Mouse (Mus musculus) T-cell, adult 66 days (primary cell): ENCODE results near the gene Gm19668. TPM values are rescaled to one million over a fixed set of nuclear protein-coding genes. Genes with fewer than 3 reads are reported as not detected.

Source experiments
- total RNA-seq, 2 experiments: library from RNA; stranded (reverse); gene quantifications; 3 replicates in 1 of 2; 4 replicates in 1 of 2; pipeline ENCODE4 v1.2.4; 2023

Gene Gm19668
- not detected for total RNA-seq

DNA sequence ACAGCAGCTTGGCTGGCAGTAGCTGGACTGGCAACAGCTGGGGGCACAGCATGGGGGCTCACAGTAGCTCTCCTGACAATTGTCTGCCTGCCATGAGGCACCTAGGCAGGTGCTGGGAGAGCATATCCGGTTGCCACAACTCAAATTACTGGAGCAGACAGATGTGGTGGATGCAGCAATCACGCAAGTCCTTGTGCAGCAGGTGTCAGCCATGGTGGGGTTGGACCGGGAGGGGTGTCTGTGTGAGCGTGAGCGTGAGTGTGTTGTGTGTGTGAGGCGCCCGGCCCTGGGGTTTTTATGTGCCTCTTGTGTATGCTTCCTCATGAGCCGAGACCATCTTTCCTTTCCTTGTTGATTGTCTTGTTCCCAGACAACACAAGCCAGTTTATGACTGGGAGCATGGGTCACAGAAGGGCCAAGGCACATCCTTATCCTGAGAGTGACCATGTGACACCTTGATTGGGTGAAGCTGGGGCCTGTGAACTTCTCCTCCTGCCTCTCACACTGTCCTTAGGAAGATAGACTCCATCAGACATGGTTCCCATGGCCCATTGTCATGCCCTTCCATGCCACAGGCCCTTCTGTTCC, at the start of gene Gm19668:
TSS of gene Gm19668 (minus strand) at position 213 of the 588 bp plus-strand sequence.

DNA sequence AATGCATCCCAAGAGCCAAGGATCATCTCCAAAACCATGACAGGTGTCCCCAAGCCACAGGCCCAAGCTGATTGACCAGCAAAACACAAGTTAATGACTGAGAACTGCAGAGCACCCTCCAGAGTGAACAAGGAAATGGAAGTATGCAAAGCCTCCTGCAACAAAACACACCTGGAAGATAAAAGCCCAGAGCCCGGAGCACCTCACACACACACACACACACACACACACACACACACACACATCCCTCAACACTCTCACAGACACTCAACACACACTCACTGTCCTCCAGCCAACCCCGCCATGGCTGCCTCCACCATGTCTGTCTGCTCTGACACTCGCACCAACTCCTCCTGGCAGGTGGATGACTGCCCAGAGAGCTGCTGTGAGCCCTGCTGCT, 47.6 kb upstream of the Gm19668 start, which contains the start of gene Gm36176:
TSS of gene Gm36176 (plus strand) at position 301 of the 400 bp plus-strand sequence.

DNA sequence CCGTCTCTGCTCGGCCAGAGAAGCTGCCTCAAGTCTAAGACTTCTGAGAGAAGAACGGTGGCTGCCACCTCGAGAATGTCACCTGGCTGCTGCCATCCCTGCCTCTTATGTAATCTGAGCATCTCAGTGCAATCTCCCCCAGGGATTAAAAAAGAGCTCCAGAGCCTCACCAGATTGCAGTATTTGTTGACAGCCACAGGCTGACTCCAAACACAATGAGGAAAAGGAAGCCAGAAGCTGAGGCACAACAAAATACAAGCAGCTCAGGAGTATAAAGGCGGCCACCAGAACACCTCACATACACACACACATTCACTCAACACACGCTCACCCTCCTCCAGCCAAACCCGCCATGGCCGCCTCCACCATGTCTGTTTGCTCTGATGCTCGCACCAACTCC, 36.7 kb upstream of the Gm19668 start, which contains the start of gene Krtap10-10:
TSS of gene Krtap10-10 (plus strand) at position 301 of the 400 bp plus-strand sequence.

GRCm38 (mm10) chr10:77826951-77827350, 28.0 kb upstream of the Gm19668 start, which contains the start of gene Krtap10-4:
Krtap10-4 (minus strand) TSS chr10:77827095.

DNA sequence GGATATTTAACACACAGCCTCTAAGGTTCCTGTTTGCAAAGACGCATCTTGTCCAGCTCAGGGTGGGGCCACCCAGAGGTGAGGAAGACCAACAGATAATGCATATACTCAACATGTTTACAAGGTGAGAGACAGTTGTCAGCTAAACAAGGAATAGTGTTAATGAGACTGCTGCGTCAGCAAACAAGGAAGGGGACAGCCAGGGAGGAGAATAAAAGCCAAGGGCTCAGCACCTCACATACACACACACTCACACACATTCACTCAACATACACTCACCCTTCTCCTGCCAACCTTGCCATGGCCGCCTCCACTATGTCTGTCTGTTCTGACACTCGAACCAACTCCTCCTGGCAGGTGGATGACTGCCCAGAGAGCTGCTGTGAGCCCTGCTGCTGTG, 15.4 kb upstream of the Gm19668 start, which contains the start of gene Gm2696:
TSS of gene Gm2696 (plus strand) at position 301 of the 400 bp plus-strand sequence.

DNA sequence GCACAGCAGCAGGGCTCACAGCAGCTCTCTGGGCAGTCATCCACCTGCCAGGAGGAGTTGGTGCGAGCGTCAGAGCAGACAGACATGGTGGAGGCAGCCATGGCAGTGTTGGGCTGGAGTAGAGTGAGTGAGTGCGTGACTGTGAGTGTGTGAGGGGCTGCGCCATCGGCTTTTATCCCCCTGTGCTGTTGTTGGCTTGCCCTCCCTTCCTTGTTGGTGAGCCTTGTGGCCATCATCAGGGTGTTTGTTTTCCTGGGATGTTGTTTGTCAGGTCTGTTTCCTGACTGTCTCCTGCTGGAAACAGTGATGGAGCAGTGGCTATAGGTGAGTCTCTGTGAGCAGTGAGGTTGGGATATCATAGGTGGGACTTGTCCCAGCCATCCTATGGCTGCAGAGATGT, 12.8 kb upstream of the Gm19668 start, which contains the start of gene Gm9507:
TSS of gene Gm9507 (minus strand) at position 101 of the 400 bp plus-strand sequence.

GRCm38 (mm10) chr10:77794976-77795375, 4.0 kb downstream of the Gm19668 start, which contains the start of gene Gm9639:
Gm9639 (minus strand) TSS chr10:77795076.

GRCm38 (mm10) chr10:77787876-77788275, 11.1 kb downstream of the Gm19668 start, which contains the start of gene Gm7137:
Gm7137 (minus strand) TSS chr10:77788200.

DNA sequence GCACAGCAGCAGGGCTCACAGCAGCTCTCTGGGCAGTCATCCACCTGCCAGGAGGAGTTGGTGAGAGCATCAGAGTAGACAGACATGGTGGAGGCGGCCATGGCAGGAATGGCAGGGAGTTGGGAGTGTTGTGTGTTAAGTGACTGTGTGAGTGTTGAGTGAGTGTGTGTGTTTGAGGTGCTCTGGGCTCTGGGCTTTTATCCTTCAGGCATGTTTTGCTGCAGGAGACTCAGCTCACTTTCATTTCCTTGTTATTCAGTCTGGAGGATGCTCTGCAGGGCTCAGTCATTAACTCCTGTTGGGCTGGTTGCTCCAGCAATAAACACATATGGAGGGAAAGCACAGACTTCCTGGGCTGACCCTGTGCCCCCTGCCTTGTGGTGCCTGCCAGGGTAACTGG, 16.5 kb downstream of the Gm19668 start, which contains the start of gene Gm3250:
TSS of gene Gm3250 (minus strand) at position 101 of the 400 bp plus-strand sequence.

GRCm38 (mm10) chr10:77776844-77777243, 22.1 kb downstream of the Gm19668 start, which contains the start of gene Gm7138:
Gm7138 (minus strand) TSS chr10:77776944.

GRCm38 (mm10) chr10:77771225-77771624, 27.7 kb downstream of the Gm19668 start, which contains the start of gene Gm3238:
Gm3238 (minus strand) TSS chr10:77771325.

DNA sequence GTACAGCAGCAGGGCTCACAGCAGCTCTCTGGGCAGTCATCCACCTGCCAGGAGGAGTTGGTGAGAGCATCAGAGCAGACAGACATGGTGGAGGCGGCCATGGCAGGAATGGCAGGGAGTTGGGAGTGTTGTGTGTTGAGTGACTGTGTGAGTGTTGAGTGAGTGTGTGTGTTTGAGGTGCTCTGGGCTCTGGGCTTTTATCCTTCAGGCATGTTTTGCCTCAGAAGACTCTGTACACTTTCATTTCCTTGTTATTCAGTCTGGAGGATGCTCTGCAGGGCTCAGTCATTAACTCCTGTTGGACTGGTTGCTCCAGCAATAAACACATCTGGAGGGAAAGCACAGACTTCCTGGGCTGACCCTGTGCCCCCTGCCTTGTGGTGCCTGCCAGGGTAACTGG, 39.4 kb downstream of the Gm19668 start, which contains the start of gene Gm3233:
TSS of gene Gm3233 (minus strand) at position 101 of the 400 bp plus-strand sequence.

DNA sequence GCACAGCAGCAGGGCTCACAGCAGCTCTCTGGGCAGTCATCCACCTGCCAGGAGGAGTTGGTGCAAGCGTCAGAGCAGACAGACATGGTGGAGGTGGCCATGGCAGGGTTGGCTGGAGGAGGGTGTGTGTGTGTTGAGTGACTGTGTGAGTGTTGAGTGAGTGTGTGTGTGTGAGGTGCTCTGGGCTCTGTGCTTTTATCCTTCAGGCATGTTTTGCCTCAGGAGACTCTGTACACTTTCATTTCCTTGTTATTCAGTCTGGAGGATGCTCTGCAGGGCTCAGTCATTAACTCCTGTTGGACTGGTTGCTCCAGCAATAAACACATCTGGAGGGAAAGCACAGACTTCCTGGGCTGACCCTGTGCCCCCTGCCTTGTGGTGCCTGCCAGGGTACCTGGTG, 47.7 kb downstream of the Gm19668 start, which contains the start of gene Gm9736:
TSS of gene Gm9736 (minus strand) at position 101 of the 400 bp plus-strand sequence.

Other genes with a start within 250 kb of the Gm19668 start
- 100 to 1,000 TPM; 108 to 116 TPM for gene Pttg1ip, start 217.4 kb downstream of the Gm19668 start, total RNA-seq
- 10 to 100 TPM; 56.8 to 61.8 TPM for gene Sumo3, start 193.0 kb downstream of the Gm19668 start, total RNA-seq
- not detected for gene Gm49325, start 192.9 kb downstream of the Gm19668 start, total RNA-seq
- gene Ube2g2, start 176.9 kb downstream of the Gm19668 start, total RNA-seq = 10 to 100 TPM; 41.1 to 46.1 TPM
- gene Tspear, start 112.6 kb downstream of the Gm19668 start, total RNA-seq = 1 to 10 TPM; 1.6 to 3.3 TPM
- not detected for gene Gm19402, start 108.4 kb downstream of the Gm19668 start, total RNA-seq
- gene Gm9508, start 101.9 kb downstream of the Gm19668 start, total RNA-seq = not detected
- gene Gm10272, start 92.5 kb downstream of the Gm19668 start, total RNA-seq = not detected
- gene Gm10024, start 87.7 kb downstream of the Gm19668 start, total RNA-seq = not detected
- gene Gm10142, start 83.3 kb downstream of the Gm19668 start, total RNA-seq = not detected
- gene Krtap12-1, start 78.5 kb downstream of the Gm19668 start, total RNA-seq = not detected
- not detected for gene Gm10100, start 72.6 kb downstream of the Gm19668 start, total RNA-seq
- gene Gm18596, start 56.5 kb downstream of the Gm19668 start, total RNA-seq = not detected
- gene Gm9736, start 47.8 kb downstream of the Gm19668 start, total RNA-seq = not detected
- gene Gm3233, start 39.5 kb downstream of the Gm19668 start, total RNA-seq = not detected
- not detected for gene Gm3238, start 27.8 kb downstream of the Gm19668 start, total RNA-seq
- not detected for gene Gm7138, start 22.2 kb downstream of the Gm19668 start, total RNA-seq
- gene Gm3250, start 16.6 kb downstream of the Gm19668 start, total RNA-seq = not detected
- gene Gm7137, start 10.9 kb downstream of the Gm19668 start, total RNA-seq = not detected
- not detected for gene Gm9639, start 4.1 kb downstream of the Gm19668 start, total RNA-seq
- gene Gm9507, start 12.7 kb upstream of the Gm19668 start, total RNA-seq = not detected
- not detected for gene Gm2696, start 15.5 kb upstream of the Gm19668 start, total RNA-seq
- not detected for gene Krtap10-4, start 28.0 kb upstream of the Gm19668 start, total RNA-seq
- gene Krtap10-10, start 36.8 kb upstream of the Gm19668 start, total RNA-seq = not detected
- gene Gm36176, start 47.7 kb upstream of the Gm19668 start, total RNA-seq = not detected
- gene Gm10318, start 53.7 kb upstream of the Gm19668 start, total RNA-seq = not detected
- gene Gm3285, start 62.8 kb upstream of the Gm19668 start, total RNA-seq = not detected
- gene Lrrc3, start 103.4 kb upstream of the Gm19668 start, total RNA-seq = not detected
- 1 to 10 TPM; 2.1 to 2.3 TPM for gene Trpm2, start 171.4 kb upstream of the Gm19668 start, total RNA-seq
- gene 1810043G02Rik, start 179.4 kb upstream of the Gm19668 start, total RNA-seq = 10 to 100 TPM in 1 of 2 experiments, 1 to 10 TPM in 1; 5.7 to 11.2 TPM
- gene Pfkl, start 210.9 kb upstream of the Gm19668 start, total RNA-seq = 100 to 1,000 TPM in 1 of 2 experiments, 10 to 100 TPM in 1; 93.0 to 116 TPM
- gene Dnmt3l, start 242.8 kb upstream of the Gm19668 start, total RNA-seq = not detected
- not detected for gene Aire, start 244.5 kb upstream of the Gm19668 start, total RNA-seq